Mouse (Mus musculus): ENCODE measurements around the gene Asna1. TPM values are rescaled to one million over a fixed set of nuclear protein-coding genes. Genes with fewer than 3 reads are reported as not detected.

Asna1 gene
- 134 and 152 TPM in 2 replicates for total RNA-seq (2014; rRNA removed; ENCODE audit: low replicate concordance)
- polyA plus RNA-seq (2015; fragmentation: Nextera tagmentation; extraction: Ambion mirVana) = 106 and 110 TPM in 2 replicates

DNA sequence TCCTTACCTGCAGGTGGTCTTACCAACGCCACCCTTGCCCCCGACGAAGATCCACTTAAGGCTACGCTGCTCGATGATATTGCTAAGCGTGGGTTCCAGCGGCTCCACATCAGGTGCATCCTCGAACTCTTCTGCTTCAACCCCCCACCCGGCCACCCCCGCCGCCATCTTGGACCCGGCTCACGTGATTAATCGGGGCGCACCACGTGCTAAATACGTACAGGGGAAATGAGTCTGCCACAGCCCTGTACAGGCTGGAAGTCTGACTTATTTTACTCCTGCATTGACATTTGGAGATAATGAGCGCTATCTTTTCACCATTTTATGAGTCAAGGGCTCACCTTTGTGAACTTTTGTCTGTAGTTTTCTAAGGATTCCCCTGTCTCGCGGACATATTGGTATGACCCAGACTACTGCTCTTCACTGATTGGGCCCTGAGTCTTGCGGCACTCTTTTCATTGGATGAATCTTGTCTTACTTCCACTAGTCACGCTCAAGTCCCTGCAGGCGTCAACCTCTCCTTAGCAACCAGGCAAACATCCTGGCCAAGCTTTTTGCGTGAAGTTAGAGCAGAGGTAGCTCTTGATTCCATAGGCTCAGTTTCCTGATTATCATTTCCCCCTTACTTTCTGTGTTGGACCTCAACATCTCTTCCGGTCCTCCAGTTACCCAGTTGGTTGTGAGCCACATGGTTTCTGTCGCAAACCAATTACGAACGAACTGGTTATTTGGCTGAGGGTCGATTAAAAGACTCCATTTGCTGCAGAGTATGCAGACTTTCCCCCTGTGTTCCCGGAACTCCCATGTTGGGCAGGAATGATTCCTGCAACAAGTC lies at the start of gene Asna1:
Gene Asna1, minus strand, starts transcription at position 184 of the 835 bp plus-strand sequence.
- H3K9me3 ChIP-seq (replicated peaks; ENCODE audit: control insufficient read depth, low read length) = no peaks in the 10 kb centered on the region
- peak within 1 kb of the TSS; percentile 97 for H3K4me3 ChIP-seq (ENCODE audit: low read depth, low read length)
- H3K27ac ChIP-seq (ENCODE audit: low read depth) = peak within 1 kb of the TSS; percentile 75
- H3K4me2 ChIP-seq (ENCODE audit: low read depth, low read length) = peak within 1 kb of the TSS; percentile 91
- ATAC-seq (ENCODE audit: insufficient read depth, low read depth) (peak; percentile 84), DNase-seq (ENCODE audit: low spot score) (peak; percentile 98)
- WGBS = 4% methylated on average over 30 of the region's 30 CpGs
- H3K27me3 ChIP-seq (ENCODE audit: control insufficient read depth, insufficient read depth, low read length) = no peaks in the 10 kb centered on the region
- peaks cover 31% of the 10 kb centered on the region for H3K4me1 ChIP-seq (ENCODE audit: control insufficient read depth, insufficient read depth)
- H3K9ac ChIP-seq (replicated peaks; ENCODE audit: low read depth, low read length) = peak within 1 kb of the TSS; percentile 67
- 0 out of 2 replicates have a peak, but pooled peaks have one; percentile 0 for TF ChIP-seq CTCF (IDR thresholded peaks at IDR 0.05; ENCODE audit: low read depth)
- TF ChIP-seq EP300 (IDR thresholded peaks at IDR 0.05; ENCODE audit: low read depth) = no peak
- peaks cover 39% of the 10 kb centered on the region for H3K36me3 ChIP-seq (replicated peaks; ENCODE audit: control insufficient read depth, insufficient read depth, low read length)

- H3K4me3 ChIP-seq (ENCODE audit: low read depth, low read length) = no peak overlapping the region
- H3K4me1 ChIP-seq (ENCODE audit: control insufficient read depth, insufficient read depth) = peaks cover 8% of the 10 kb centered on the region
- DNase-seq (ENCODE audit: low spot score) (no peak), ATAC-seq (ENCODE audit: insufficient read depth, low read depth) (no peak)
- no peaks in the 10 kb centered on the region for H3K9me3 ChIP-seq (replicated peaks; ENCODE audit: control insufficient read depth, low read length)
- H3K36me3 ChIP-seq (replicated peaks; ENCODE audit: control insufficient read depth, insufficient read depth, low read length) = peaks cover 39% of the 10 kb centered on the region
- TF ChIP-seq EP300 (IDR thresholded peaks at IDR 0.05; ENCODE audit: low read depth) (no peak), CTCF (IDR thresholded peaks at IDR 0.05; ENCODE audit: low read depth) (no peak)
- H3K27me3 ChIP-seq (ENCODE audit: control insufficient read depth, insufficient read depth, low read length) = no peaks in the 10 kb centered on the region
- no peak overlapping the region for H3K27ac ChIP-seq (ENCODE audit: low read depth)
- WGBS = 89% methylated on average over 10 of the region's 10 CpGs
- no peak overlapping the region for H3K4me2 ChIP-seq (ENCODE audit: low read depth, low read length)
- H3K9ac ChIP-seq (replicated peaks; ENCODE audit: low read depth, low read length) = no peak overlapping the region
These were observed 49.5 kb upstream of the Asna1 start for GRCm38 (mm10) chr8:85074617-85075016.

GRCm38 (mm10) chr8:85074167-85074566 lies 49.1 kb upstream of the Asna1 start:
- 87% methylated on average over 10 of the region's 10 CpGs for WGBS
- Histone ChIP-seq H3K27ac (ENCODE audit: low read depth) (no peak overlapping the region), H3K9ac (replicated peaks; ENCODE audit: low read depth, low read length) (no peak overlapping the region), H3K4me1 (ENCODE audit: control insufficient read depth, insufficient read depth) (peaks cover 6% of the 10 kb centered on the region; the same call in 1 of the 2 replicates), H3K27me3 (ENCODE audit: control insufficient read depth, insufficient read depth, low read length) (no peaks in the 10 kb centered on the region), H3K4me2 (ENCODE audit: low read depth, low read length) (no peak overlapping the region), H3K9me3 (replicated peaks; ENCODE audit: control insufficient read depth, low read length) (no peaks in the 10 kb centered on the region), H3K4me3 (ENCODE audit: low read depth, low read length) (no peak overlapping the region), H3K36me3 (replicated peaks; ENCODE audit: control insufficient read depth, insufficient read depth, low read length) (peaks cover 39% of the 10 kb centered on the region)
- DNase-seq (ENCODE audit: low spot score) (no peak), ATAC-seq (ENCODE audit: insufficient read depth, low read depth) (no peak)
- TF ChIP-seq EP300 (IDR thresholded peaks at IDR 0.05; ENCODE audit: low read depth) (no peak), CTCF (IDR thresholded peaks at IDR 0.05; ENCODE audit: low read depth) (no peak)

DNA sequence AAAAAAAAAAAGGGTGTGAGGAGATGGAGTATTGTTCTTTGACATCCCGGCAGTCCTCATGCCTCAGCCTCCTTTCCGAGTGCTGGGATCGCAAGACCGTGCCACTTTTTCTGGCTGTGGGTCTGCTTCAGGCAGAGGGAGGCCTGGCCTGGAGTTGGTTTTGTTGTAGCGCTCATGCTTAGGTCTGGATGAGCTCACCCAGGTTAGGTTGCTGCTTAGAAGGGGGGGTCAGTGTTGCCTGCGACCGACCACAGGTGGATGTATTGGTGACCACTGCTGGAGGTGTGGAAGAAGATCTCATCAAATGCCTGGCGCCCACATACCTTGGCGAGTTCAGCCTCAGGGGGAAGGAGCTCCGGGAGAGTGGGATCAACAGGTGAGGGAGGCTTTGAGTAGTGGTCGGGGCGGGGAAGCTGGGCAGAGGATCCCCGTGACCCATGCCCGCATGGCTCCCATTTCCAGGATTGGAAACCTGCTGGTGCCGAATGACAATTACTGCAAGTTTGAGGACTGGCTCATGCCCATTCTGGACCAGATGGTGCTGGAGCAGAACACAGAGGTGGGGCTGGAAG lies 48.0 kb upstream of the Asna1 start:
- Histone ChIP-seq H3K36me3 (replicated peaks; ENCODE audit: control insufficient read depth, insufficient read depth, low read length) (peaks cover 34% of the 10 kb centered on the region), H3K4me2 (ENCODE audit: low read depth, low read length) (no peak overlapping the region), H3K4me3 (ENCODE audit: low read depth, low read length) (no peak overlapping the region), H3K27me3 (ENCODE audit: control insufficient read depth, insufficient read depth, low read length) (no peaks in the 10 kb centered on the region), H3K9ac (replicated peaks; ENCODE audit: low read depth, low read length) (no peak overlapping the region), H3K4me1 (ENCODE audit: control insufficient read depth, insufficient read depth) (peaks cover 6% of the 10 kb centered on the region; the same call in 1 of the 2 replicates), H3K27ac (ENCODE audit: low read depth) (no peak overlapping the region), H3K9me3 (replicated peaks; ENCODE audit: control insufficient read depth, low read length) (no peaks in the 10 kb centered on the region)
- DNase-seq (ENCODE audit: low spot score) (no peak), ATAC-seq (ENCODE audit: insufficient read depth, low read depth) (no peak)
- TF ChIP-seq CTCF (IDR thresholded peaks at IDR 0.05; ENCODE audit: low read depth) (no peak), EP300 (IDR thresholded peaks at IDR 0.05; ENCODE audit: low read depth) (no peak)
- 82% methylated on average over 15 of the region's 15 CpGs for WGBS

- ATAC-seq (ENCODE audit: insufficient read depth, low read depth) = no peak
- H3K36me3 ChIP-seq (replicated peaks; ENCODE audit: control insufficient read depth, insufficient read depth, low read length) = peaks cover 34% of the 10 kb centered on the region
- TF ChIP-seq CTCF (IDR thresholded peaks at IDR 0.05; ENCODE audit: low read depth) (no peak), EP300 (IDR thresholded peaks at IDR 0.05; ENCODE audit: low read depth) (no peak)
- H3K27me3 ChIP-seq (ENCODE audit: control insufficient read depth, insufficient read depth, low read length) = no peaks in the 10 kb centered on the region
- 32% methylated on average over 9 of the region's 9 CpGs for WGBS
- peaks cover 6% of the 10 kb centered on the region; the same call in 1 of the 2 replicates for H3K4me1 ChIP-seq (ENCODE audit: control insufficient read depth, insufficient read depth)
- peak overlapping the region; percentile 83 for H3K4me3 ChIP-seq (ENCODE audit: low read depth, low read length)
- H3K9ac ChIP-seq (replicated peaks; ENCODE audit: low read depth, low read length) = peak overlapping the region; percentile 84
- H3K27ac ChIP-seq (ENCODE audit: low read depth) = peak overlapping the region; percentile 92; the same call in 1 of the 2 replicates
- H3K4me2 ChIP-seq (ENCODE audit: low read depth, low read length) = peak overlapping the region; percentile 67
- no peak for DNase-seq (ENCODE audit: low spot score)
- H3K9me3 ChIP-seq (replicated peaks; ENCODE audit: control insufficient read depth, low read length) = no peaks in the 10 kb centered on the region
These were observed 47.4 kb upstream of the Asna1 start for GRCm38 (mm10) chr8:85072364-85072929.
